Mouse (Mus musculus): Measurements from ENCODE around the gene Bpifc. TPM values are rescaled to one million over a fixed set of nuclear protein-coding genes. Genes with fewer than 3 reads are reported as not detected.

The Bpifc gene
- 0.06 and 0.08 TPM in 2 replicates for polyA plus RNA-seq (2012; rRNA removed)

DNA sequence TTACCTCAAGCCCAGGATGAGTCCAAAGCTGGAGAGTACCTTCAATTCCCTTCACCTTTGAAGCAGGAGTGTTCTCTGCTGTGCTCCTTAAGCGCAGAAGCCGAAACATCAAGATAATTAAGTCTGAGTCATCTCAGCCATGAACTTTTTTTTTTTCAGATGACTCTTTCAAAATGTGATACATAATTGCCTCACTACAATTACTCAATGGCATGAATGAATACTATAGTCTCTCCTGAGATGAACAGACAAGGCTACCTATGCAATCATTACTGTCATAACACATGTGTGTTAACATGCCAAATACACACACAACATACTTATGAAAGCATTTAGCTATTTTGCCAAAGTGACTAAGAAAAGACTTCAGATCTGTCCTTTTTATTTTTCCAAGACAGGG, at the start of gene Bpifc:
TSS of gene Bpifc (minus strand) at position 115 of the 400 bp plus-strand sequence.

DNA sequence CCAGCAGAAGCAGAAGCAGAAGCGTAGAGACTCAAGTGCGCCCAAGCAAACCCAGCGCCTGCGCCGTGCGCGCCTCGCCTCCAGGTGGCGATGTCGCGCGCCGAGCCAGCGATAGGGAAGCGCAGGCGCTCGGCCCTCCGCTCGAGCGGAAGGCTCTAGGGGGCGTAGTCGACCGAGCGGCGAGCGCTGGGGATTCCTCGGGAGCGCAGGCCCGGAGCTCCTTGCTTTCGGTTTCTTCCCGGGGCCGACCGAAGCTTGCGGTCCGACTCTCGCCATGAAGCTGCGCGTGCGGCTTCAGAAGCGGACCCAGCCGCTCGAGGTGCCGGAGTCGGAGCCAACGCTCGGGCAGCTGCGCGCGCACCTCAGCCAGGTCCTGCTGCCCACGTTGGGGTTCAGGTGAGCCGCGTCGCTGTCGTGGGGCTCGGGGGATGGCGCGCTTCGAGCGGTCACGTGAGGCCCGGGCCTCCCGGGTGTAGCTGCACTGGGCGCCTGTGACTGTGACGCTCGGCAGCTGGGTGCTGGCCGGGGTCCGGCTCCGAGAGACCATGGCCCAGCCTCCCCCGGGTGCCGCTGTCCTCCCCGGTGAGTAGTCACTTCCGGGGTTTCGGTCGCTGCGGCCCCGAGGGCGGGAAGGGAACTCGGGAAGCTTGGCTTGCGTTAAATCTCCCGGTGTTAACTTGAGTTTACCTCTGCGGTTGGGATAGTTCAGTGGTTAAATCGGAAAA, 10.2 kb upstream of the Bpifc start, which contains the start of gene Fbxo7:
TSS of gene Fbxo7 (plus strand) at position 224 of the 725 bp plus-strand sequence.

DNA sequence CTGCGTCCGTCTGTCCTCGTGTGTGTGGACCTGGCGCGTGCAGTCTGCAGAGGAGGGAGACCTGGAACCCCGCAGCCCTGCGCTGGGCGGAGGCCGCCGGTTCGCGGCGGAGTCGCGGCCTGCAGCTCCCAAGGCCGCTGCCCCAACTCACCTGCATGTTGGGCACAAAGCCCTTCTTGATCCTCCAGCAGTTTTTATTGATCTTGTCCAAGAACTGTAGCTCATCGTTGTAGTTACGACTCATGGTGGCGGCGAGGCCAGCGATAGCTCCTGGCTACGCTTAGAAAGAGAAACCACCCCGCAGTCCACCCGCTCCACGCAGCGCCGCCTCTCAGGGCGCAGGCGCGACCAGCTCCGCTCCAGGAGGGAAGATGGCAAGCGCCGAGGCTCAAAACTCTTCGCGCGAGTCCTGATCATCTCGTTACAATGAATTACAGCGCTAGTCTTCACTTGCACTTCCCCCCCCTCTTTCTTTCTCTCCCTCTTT, 54.2 kb downstream of the Bpifc start, which contains the start of gene Rtcb:
TSS of gene Rtcb (minus strand) at position 360 of the 487 bp plus-strand sequence.

DNA sequence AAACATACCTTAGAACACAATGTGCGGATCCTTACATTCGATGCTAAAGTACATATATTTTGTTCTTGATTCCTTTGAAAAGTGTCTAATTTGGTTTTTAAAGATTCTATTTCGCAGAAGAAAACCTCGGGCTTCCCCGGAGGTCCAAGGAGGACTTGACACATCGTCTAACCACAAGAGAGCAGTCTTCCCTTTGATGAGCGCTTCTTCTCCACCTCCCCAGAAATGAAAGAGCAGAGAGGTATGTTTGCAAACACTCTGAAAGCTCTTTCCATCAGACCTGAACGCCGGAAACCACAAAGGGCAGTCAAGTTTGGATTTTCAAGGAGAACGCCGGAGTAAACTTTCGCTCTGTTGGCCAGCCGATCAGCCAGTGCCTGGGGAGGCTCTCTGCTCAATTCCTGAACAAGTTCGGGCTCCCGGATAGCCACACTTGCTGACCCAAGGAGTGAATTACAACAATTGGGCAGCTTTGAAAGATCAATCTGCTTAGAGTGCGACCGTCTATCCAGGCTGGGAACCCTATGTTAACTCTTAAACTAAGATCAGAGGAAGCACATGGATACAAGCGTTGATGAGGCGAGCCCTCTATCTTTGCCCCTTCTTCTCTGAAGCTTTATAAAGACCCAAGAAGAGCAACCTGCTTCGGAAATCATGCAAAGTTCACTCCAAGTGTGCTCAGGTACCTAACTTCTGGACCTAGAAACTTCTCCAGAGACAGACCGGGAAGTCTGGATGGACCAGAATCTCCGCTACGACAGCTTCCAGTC, 83.8 kb downstream of the Bpifc start, which contains the start of gene Ascl4:
TSS of gene Ascl4 (plus strand) at position 6 of the 770 bp plus-strand sequence.

DNA sequence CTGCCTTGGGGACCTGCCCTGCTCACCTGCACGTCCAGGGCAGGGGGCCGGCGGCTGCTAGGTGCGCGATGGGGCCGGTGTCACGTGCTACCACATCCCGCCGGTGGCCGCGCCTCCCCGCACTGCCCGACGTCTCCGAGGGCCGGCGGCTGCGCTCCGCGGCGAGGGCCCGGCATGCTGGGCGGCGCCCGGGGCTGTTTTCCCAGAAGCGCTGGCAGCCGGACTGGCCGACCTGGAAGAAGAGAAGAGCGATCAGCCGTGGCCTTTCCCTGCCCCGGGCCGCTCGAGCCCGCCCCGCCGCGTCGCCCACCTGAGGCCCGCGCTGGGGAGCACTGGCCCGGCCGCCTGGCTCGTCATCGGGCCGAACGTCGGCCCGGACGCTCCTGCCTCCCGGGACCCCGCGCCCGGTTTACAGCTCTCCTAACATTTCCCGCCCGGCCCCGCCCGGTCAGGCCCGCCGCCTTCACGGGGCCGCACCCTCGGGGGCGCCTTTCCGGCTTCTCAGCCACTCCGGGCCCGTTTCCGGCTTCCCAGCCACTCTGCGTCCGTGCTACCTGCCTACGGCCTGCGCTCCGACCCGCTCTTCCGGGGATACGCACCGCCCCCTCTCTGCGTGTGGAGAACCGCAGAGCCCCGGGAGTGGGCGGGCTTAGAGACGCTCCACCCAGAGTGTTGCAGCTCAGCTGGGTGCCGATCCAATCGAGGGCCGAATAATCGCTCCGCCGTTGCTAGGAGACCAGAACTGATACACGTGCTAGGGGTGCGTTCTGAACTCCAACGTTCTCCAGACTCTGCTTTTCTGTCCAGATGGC, 95.0 kb downstream of the Bpifc start, which contains the start of gene Prdm4:
TSS of gene Prdm4 (minus strand) at position 645 of the 812 bp plus-strand sequence.

Other genes starting within 250 kb of the Bpifc start
- gene Pwp1, start 182.4 kb downstream of the Bpifc start, polyA plus RNA-seq (2012; rRNA removed) = 41.1 and 45.5 TPM in 2 replicates
- 49.2 and 53.3 TPM in 2 replicates for gene Prdm4, start 94.8 kb downstream of the Bpifc start, polyA plus RNA-seq (2012; rRNA removed)
- 0.25 and 0.31 TPM in 2 replicates for gene Ascl4, start 84.2 kb downstream of the Bpifc start, polyA plus RNA-seq (2012; rRNA removed)
- gene Rtcb, start 54.1 kb downstream of the Bpifc start, polyA plus RNA-seq (2012; rRNA removed) = 172 and 176 TPM in 2 replicates
- 15.9 and 20.6 TPM in 2 replicates for gene Fbxo7, start 10.1 kb upstream of the Bpifc start, polyA plus RNA-seq (2012; rRNA removed)

Measured in central nervous system, embryonic 14 days (tissue).